Mouse (Mus musculus) heart, adult 11 months (tissue): ENCODE measurements around the gene Col5a1.
A peak's percentile ranks its signal among the peaks of the same experiment; 100 is the strongest.

Source experiments
- DNase-seq: peaks from one replicate; pipeline ENCODE4 v3.0.0; 2022

The Col5a1 gene

DNA sequence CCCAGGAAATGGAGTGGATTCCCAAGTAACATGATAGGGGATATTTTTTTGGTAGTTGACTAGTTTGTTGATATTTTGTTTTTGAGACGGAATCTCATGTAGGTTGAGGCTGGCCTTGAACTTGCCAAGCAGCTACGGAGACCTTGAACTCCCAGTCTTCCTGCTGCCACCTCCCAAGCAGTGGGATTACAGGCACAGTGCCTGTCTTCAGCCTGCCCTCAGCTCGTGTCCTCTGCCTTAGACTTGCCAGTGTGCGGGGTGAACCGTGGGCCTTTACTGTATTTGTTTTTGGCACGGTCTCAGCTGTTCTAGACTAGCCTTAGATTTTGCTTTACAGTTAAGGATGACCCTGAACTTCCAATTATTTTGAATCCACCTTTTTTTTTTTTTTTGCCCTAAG lies 37.5 kb downstream of the Col5a1 start:
- peak; percentile 89 for DNase-seq

GRCm38 (mm10) chr2:27924463-27924862 lies 38.2 kb downstream of the Col5a1 start:
- peak; percentile 88 for DNase-seq

DNA sequence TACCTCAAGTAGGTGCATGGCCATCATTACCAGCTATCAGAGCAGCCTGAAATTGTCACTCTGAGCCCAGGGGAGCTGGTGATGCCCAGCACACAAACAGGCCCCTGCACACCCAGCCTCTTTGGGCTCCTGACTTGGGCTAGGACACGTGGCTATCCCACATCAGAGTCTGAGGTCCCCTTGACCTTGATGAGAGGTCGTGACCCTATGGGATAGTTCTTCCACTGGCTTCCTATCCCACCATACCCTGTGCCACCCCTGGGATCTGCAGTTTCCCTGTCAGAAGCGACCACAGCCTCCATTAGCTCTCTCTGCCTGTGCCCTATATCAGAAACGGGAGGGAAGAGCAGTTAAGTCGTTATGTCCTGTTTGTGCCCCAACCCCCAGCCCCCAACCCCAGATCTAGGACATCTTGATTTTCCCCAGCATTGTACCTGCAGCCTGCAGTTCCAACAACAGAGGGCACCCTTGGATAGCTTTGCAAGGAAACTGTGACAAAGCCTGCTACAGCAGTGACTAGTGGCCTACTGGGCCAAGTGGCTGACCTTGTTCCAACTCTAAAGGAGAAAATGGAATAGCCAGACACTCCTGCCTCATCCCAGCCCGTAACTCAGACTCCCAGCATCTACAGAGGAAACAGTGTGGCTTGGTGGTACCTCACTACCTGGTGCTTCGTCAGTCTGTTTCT lies 40.4 kb downstream of the Col5a1 start:
- peak; percentile 93 for DNase-seq

DNA sequence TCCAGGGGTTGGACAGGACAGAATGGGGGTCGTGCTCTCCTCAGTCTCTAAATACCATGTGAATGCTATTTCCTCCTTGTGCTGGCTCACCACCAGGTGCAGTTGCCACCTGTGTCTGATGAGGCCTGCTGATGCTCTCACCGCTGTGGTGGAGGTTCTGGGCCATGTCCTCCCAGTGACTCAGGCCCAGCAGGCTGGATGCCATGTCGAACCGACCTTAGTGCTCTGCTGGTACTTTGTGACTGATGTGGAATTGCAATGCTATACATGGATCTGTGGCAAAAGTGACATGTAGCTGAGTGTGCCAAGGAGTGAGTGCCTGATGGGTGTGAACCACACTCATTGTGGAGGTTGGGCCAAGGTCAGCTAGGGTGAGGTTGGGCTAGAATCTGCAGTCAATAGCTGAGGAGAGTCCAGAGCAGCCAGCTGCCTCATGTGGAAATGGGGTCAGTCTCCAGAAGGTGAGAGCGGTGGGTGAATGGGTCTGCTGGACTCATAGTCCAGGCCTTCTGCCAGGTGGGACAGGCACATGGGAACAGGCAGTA lies 44.3 kb downstream of the Col5a1 start:
- DNase-seq = peak; percentile 90

GRCm38 (mm10) chr2:27931130-27931529 lies 44.9 kb downstream of the Col5a1 start:
- no peak for DNase-seq

DNA sequence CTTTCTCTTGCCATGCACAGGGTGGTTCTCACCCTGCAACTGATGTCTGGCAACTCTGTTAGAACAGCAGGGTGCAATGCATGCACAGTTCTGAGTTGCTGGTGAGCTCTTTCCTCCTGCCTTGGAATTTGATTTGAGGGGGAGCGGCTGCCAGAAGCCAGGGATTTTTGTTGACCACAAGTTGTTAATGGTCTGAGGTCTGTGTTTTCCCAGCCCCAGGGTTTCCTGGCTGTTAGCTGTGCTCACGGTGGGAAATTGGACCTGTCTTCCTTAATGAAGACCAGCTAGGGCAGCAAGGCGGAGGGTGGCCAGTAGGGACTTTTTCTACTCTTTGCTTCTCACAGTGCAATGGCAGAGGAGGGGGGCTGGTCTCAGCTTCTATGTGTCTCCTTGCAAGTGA lies 45.7 kb downstream of the Col5a1 start:
- no peak for DNase-seq

DNA sequence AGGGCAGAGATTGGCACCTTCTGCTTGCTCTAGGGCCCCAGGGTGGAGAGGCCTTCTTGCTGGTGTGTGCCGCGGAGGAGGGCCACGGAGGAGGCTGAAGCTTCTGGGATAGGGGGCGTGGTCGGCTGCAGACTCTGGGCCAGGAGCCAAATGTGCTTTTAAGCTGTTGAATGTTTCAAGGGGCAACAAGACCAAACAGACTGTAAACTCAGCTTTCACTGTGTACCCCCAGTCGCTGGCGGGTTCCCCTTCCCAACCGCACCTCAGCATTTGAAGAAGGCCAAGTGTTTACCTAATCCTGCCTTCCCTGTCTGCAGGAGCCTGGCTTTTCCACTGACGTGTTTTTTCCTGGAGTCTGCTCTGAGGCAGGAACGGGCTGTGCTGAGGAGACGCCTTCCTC lies 48.0 kb downstream of the Col5a1 start:
- DNase-seq = peak; percentile 96

DNA sequence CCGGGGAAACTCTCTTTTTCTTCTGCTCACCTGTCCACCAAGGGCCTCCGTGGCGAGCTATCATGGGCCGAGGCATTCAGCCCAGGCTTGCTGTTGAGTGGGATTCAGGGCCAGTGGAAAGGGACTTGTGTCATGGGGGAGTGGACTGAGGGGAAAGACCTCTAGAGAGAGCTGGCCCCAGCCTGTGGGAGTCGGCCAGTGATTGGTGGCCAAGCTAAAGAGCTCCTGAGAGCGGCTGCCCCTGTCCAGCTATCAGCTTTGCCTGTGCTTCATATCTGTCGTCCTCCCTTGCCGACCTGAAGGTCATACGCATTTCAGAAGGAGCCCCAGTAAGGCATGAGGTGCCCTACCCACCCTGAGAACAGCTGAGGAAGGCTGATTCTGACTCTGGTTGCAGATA lies 48.6 kb downstream of the Col5a1 start:
- DNase-seq = peak; percentile 93

DNA sequence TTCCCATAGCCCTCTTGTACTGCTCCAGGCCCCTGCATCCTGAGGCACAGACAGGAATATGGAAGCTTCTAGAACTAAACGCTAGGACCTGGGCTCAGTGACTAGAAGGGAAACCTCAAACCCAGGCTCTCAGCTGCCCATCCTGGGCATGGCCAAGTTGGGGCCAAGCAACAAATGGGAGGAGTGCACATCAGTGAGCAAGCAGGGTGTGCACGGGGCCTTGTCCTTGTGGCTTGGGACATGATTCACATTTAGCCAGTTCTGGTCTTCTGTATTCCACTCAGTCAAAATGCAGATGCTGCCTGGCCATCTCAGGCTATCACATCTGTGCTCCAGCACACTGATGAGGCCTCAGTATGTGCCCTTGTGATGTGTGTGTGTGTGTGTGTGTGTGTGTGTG lies 49.2 kb downstream of the Col5a1 start:
- DNase-seq = no peak

DNA sequence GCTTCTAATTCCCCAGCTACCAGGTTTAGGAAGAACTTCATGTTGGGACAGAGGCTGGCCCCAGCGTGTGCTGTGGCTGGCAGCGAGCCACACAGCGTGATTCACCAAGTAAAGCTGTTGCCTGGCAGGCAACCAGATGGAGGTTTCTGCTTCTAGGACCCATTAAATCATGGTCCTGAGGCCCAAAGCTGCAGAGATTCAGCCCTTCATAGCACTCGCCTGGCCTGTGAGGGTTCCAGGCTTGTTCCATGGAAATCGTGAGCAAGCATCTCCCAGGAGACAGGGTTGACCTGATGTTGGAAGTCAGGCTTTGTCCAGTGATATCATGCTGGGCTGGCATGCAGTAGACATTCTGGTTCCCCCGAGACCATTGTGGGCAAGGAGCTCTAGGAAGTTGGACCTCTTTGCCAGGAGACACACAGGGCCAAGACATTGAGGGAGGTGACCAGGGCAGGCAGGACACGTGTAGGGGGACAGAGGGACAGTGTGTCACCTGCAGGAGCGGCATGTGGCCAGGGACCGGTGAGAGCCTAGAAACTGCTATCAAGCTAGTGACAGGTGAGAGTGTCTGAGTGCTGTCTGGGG lies 50.5 kb downstream of the Col5a1 start:
- DNase-seq = peak; percentile 99

GRCm38 (mm10) chr2:27939433-27939832 lies 53.2 kb downstream of the Col5a1 start:
- peak; percentile 98 for DNase-seq

- no peak for DNase-seq
Observed at GRCm38 (mm10) chr2:27940144-27940543, 53.9 kb downstream of the Col5a1 start.

GRCm38 (mm10) chr2:27947252-27947651 lies 61.0 kb downstream of the Col5a1 start:
- DNase-seq = no peak

GRCm38 (mm10) chr2:27947917-27948316 lies 61.7 kb downstream of the Col5a1 start:
- DNase-seq = no peak

- peak; percentile 97 for DNase-seq
Observed at GRCm38 (mm10) chr2:27953866-27954265, 67.6 kb downstream of the Col5a1 start.

GRCm38 (mm10) chr2:27954924-27955323 lies 68.7 kb downstream of the Col5a1 start:
- DNase-seq = no peak

GRCm38 (mm10) chr2:27956751-27957150 lies 70.5 kb downstream of the Col5a1 start:
- peak; percentile 97 for DNase-seq

DNA sequence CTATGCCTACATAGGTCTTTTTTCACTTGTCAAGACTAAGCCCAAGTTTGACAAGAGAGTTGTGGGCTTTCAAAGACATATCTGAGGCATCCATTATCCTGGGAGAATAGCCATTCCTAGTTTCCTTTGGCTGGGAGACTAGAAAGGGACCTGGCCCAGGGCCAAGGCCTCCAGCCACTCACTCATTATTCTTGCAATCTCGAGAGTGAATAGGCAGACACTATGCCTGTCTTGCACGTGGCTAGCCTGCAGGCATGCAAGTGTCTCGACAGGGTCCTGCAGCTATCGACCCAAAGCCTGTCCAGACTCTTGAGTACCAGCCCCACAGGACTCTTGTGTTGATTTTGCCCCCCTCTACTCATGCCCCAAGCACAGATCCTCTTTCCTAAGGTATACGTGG lies 71.0 kb downstream of the Col5a1 start:
- peak; percentile 94 for DNase-seq

DNA sequence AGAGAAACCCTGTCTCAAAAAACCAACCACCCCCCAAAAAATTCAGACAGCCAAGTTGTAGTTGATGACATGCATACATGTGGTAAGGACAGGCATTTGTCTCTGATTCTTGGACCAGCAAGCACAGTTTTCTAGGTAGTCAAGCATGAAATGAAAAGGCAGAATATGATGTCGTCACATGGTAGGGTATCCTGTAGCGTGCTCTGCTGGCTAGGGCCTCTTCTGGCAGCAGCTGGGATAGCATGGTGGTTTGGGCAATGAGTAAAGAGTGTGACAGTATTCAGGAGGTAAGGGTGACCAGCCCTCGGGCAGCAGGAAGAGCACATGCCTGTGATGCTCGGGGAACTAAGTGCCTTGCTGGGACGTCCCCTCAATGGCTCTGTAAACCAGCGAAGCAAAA lies 73.0 kb downstream of the Col5a1 start:
- DNase-seq = no peak

DNA sequence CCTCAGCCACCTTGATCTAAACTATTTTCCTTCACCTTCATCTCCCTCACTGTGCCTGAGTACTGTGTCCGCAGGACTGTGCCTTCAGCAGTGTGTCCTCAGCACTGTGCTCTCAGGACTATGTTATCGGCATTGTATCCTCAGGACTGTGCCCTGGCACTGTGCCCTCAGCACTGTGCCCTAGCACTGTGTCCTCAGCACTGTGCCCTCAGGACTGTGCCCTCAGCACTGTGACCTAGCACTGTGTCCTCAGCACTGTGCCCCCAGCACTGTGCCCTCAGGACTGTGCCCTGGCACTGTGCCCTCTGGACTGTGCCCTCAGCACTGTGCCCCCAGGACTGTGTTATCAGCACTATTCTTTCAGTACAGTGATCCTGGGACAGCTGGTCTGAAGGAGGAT lies 75.0 kb downstream of the Col5a1 start:
- no peak for DNase-seq

GRCm38 (mm10) chr2:27962406-27962805 lies 76.2 kb downstream of the Col5a1 start:
- DNase-seq = no peak

DNA sequence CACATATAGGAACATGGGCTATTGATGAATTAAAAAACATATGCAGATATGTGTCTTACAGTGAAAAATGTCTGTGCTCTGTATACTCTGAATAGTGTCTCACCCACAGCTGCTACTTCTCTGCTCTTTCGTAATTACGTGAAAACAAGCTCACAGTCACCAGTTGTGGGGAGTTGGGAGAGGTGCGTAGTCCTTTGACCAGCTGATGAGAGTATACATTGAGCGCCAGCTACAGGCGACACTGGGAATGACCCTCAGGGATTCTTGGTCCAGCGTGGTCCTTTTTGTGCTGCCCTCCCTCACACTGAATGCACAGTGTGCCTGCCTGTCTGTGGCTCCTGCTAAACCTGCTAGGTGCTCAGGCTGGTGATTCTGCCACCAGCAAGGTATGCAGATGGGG lies 82.9 kb downstream of the Col5a1 start:
- DNase-seq = no peak

GRCm38 (mm10) chr2:27973840-27974239 lies 87.6 kb downstream of the Col5a1 start:
- no peak for DNase-seq

DNA sequence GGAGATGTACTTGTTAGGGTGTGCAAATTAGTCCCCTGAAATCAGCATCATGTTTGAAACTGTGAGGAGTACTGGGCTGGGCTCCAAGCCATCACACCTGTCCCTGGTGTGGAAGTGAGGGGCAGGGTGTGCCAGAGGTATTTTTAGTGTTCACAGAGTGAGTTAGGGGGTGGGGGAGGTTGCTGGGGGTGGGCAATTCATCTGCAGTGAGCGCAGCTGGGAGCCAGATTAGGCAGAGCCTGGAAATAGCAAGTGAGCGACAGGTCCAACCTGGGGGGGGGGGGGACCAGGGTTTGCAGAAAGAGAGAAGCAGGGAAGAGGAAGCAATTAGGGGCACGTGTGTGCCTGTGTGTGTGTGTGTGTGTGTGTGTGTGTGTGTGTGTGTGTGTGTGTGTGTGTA lies 89.6 kb downstream of the Col5a1 start:
- no peak for DNase-seq

DNA sequence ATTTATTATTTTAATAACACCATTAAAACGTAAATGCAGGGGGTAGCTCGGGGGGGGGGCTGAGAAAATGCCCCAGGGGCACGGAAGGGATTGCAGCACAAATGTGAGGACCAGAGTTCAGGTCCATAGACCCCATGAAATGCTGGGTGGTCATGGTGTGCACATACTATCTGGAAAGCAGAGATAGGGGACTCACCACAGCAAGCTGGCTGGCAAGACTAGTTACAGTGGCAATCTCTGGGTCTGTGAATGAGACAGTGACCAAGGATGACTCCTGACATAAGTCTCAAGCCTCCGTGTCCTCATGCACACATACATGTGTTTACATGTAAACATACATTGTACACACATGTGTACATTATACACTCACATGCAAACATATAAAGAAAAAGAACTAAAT lies 90.3 kb downstream of the Col5a1 start:
- no peak for DNase-seq
